Mouse (Mus musculus): ENCODE measurements around the gene Ttc30b. TPM values are rescaled to one million over a fixed set of nuclear protein-coding genes. Genes with fewer than 3 reads are reported as not detected.
"Not testable (repeated sequence)": the region's sequence is repeated elsewhere in the genome, so short reads cannot be mapped to it uniquely, and the experiment has no call there.

Ttc30b gene
- polyA plus RNA-seq, 1 experiment from 2014 or later: 14.1 TPM

GRCm38 (mm10) chr2:75977752-75978368, 39.5 kb upstream of the Ttc30b start, which contains the start of gene Ttc30a2:
Gene Ttc30a2, minus strand, starts transcription at chr2:75978170.
- not testable (repeated sequence) for H3K9me3 ChIP-seq (replicated peaks; ENCODE audit: low read length); H3K4me2 ChIP-seq (ENCODE audit: low read length); H3K9ac ChIP-seq (ENCODE audit: low read depth, low read length); H3K4me3 ChIP-seq (replicated peaks; ENCODE audit: low read depth, low read length); H3K4me1 ChIP-seq (replicated peaks; ENCODE audit: insufficient read depth, low read length); H3K27ac ChIP-seq; H3K27me3 ChIP-seq (ENCODE audit: insufficient read depth, low read length); H3K36me3 ChIP-seq (ENCODE audit: insufficient read depth, low read length)
- DNase-seq (ENCODE audit: low spot score) (peak; percentile 57), ATAC-seq (replicated peaks; ENCODE audit: low FRiP score, low read depth) (peak; percentile 44; the same call in 1 of the 2 replicates)
- WGBS: 37% methylated on average over 20 of the region's 24 CpGs

- peak; percentile 77 for DNase-seq (ENCODE audit: low spot score)
- not testable (repeated sequence) for H3K36me3 ChIP-seq (ENCODE audit: insufficient read depth, low read length); H3K27me3 ChIP-seq (ENCODE audit: insufficient read depth, low read length); H3K27ac ChIP-seq; H3K4me3 ChIP-seq (replicated peaks; ENCODE audit: low read depth, low read length); H3K9me3 ChIP-seq (replicated peaks; ENCODE audit: low read length); H3K4me1 ChIP-seq (replicated peaks; ENCODE audit: insufficient read depth, low read length); H3K9ac ChIP-seq (ENCODE audit: low read depth, low read length); H3K4me2 ChIP-seq (ENCODE audit: low read length); ATAC-seq (replicated peaks; ENCODE audit: low FRiP score, low read depth)
- WGBS: 72% methylated on average over 2 of the region's 2 CpGs
Observed at GRCm38 (mm10) chr2:75976070-75976469, 37.7 kb upstream of the Ttc30b start.

- DNase-seq (ENCODE audit: low spot score) (no peak), ATAC-seq (replicated peaks; ENCODE audit: low FRiP score, low read depth) (no peak)
- Histone ChIP-seq H3K9ac (ENCODE audit: low read depth, low read length) (no peak overlapping the region), H3K36me3 (ENCODE audit: insufficient read depth, low read length) (no peaks in the 10 kb centered on the region), H3K4me2 (ENCODE audit: low read length) (no peak overlapping the region), H3K4me3 (replicated peaks; ENCODE audit: low read depth, low read length) (no peak overlapping the region), H3K27ac (no peak overlapping the region), H3K4me1 (replicated peaks; ENCODE audit: insufficient read depth, low read length) (no peaks in the 10 kb centered on the region), H3K9me3 (replicated peaks; ENCODE audit: low read length) (no peaks in the 10 kb centered on the region), H3K27me3 (ENCODE audit: insufficient read depth, low read length) (no peaks in the 10 kb centered on the region)
- TF ChIP-seq CTCF (IDR thresholded peaks at IDR 0.05; ENCODE audit: low read depth): no peak
- WGBS: 65% methylated on average over 9 of the region's 9 CpGs
Observed at GRCm38 (mm10) chr2:75974131-75974530, 35.7 kb upstream of the Ttc30b start.

GRCm38 (mm10) chr2:75964972-75965371, 26.6 kb upstream of the Ttc30b start:
- H3K4me2 ChIP-seq (ENCODE audit: low read length): peak overlapping the region; percentile 51
- peak; percentile 89 for DNase-seq (ENCODE audit: low spot score)
- no peak for ATAC-seq (replicated peaks; ENCODE audit: low FRiP score, low read depth)
- H3K36me3 ChIP-seq (ENCODE audit: insufficient read depth, low read length): no peaks in the 10 kb centered on the region
- H3K27ac ChIP-seq: no peak overlapping the region
- H3K9me3 ChIP-seq (replicated peaks; ENCODE audit: low read length): no peaks in the 10 kb centered on the region
- no peaks in the 10 kb centered on the region for H3K27me3 ChIP-seq (ENCODE audit: insufficient read depth, low read length)
- peak overlapping the region; percentile 18; the same call in 1 of the 2 replicates for H3K4me3 ChIP-seq (replicated peaks; ENCODE audit: low read depth, low read length)
- H3K4me1 ChIP-seq (replicated peaks; ENCODE audit: insufficient read depth, low read length): peaks cover 15% of the 10 kb centered on the region
- H3K9ac ChIP-seq (ENCODE audit: low read depth, low read length): 0 out of 2 replicates have a peak overlapping the region, but pooled peaks have one; percentile 36
- WGBS: 17% methylated on average over 5 of the region's 5 CpGs
- peak; percentile 75 for TF ChIP-seq CTCF (IDR thresholded peaks at IDR 0.05; ENCODE audit: low read depth)

- Histone ChIP-seq H3K36me3 (ENCODE audit: insufficient read depth, low read length) (no peaks in the 10 kb centered on the region), H3K27ac (no peak overlapping the region), H3K4me3 (replicated peaks; ENCODE audit: low read depth, low read length) (peak overlapping the region; percentile 18; the same call in 1 of the 2 replicates), H3K9ac (ENCODE audit: low read depth, low read length) (0 out of 2 replicates have a peak overlapping the region, but pooled peaks have one; percentile 36), H3K27me3 (ENCODE audit: insufficient read depth, low read length) (no peaks in the 10 kb centered on the region), H3K4me1 (replicated peaks; ENCODE audit: insufficient read depth, low read length) (peaks cover 16% of the 10 kb centered on the region), H3K4me2 (ENCODE audit: low read length) (peak overlapping the region; percentile 51), H3K9me3 (replicated peaks; ENCODE audit: low read length) (no peaks in the 10 kb centered on the region)
- peak; percentile 75 for TF ChIP-seq CTCF (IDR thresholded peaks at IDR 0.05; ENCODE audit: low read depth)
- peak; percentile 87 for DNase-seq (ENCODE audit: low spot score)
- no peak; the same call in 1 of the 2 replicates for ATAC-seq (replicated peaks; ENCODE audit: low FRiP score, low read depth)
- 11% methylated on average over 14 of the region's 14 CpGs for WGBS
Observed at GRCm38 (mm10) chr2:75964512-75964911, 26.1 kb upstream of the Ttc30b start.

- TF ChIP-seq CTCF (IDR thresholded peaks at IDR 0.05; ENCODE audit: low read depth): no peak
- no peak for DNase-seq (ENCODE audit: low spot score)
- H3K27ac ChIP-seq: no peak overlapping the region
- H3K27me3 ChIP-seq (ENCODE audit: insufficient read depth, low read length): no peaks in the 10 kb centered on the region
- peak overlapping the region; percentile 51; the same call in 1 of the 2 replicates for H3K4me2 ChIP-seq (ENCODE audit: low read length)
- no peak overlapping the region for H3K9ac ChIP-seq (ENCODE audit: low read depth, low read length)
- WGBS: 68% methylated on average over 5 of the region's 5 CpGs
- no peak for ATAC-seq (replicated peaks; ENCODE audit: low FRiP score, low read depth)
- H3K4me3 ChIP-seq (replicated peaks; ENCODE audit: low read depth, low read length): no peak overlapping the region
- H3K36me3 ChIP-seq (ENCODE audit: insufficient read depth, low read length): no peaks in the 10 kb centered on the region
- no peaks in the 10 kb centered on the region for H3K9me3 ChIP-seq (replicated peaks; ENCODE audit: low read length)
- H3K4me1 ChIP-seq (replicated peaks; ENCODE audit: insufficient read depth, low read length): peaks cover 20% of the 10 kb centered on the region
Observed at GRCm38 (mm10) chr2:75964051-75964450, 25.7 kb upstream of the Ttc30b start.
